Mouse (Mus musculus): ENCODE data around the gene Slc25a39. TPM values are rescaled to one million over a fixed set of nuclear protein-coding genes. Genes with fewer than 3 reads are reported as not detected.

Slc25a39 gene
- polyA plus RNA-seq, 1 experiment from 2014 or later = 214 TPM

DNA sequence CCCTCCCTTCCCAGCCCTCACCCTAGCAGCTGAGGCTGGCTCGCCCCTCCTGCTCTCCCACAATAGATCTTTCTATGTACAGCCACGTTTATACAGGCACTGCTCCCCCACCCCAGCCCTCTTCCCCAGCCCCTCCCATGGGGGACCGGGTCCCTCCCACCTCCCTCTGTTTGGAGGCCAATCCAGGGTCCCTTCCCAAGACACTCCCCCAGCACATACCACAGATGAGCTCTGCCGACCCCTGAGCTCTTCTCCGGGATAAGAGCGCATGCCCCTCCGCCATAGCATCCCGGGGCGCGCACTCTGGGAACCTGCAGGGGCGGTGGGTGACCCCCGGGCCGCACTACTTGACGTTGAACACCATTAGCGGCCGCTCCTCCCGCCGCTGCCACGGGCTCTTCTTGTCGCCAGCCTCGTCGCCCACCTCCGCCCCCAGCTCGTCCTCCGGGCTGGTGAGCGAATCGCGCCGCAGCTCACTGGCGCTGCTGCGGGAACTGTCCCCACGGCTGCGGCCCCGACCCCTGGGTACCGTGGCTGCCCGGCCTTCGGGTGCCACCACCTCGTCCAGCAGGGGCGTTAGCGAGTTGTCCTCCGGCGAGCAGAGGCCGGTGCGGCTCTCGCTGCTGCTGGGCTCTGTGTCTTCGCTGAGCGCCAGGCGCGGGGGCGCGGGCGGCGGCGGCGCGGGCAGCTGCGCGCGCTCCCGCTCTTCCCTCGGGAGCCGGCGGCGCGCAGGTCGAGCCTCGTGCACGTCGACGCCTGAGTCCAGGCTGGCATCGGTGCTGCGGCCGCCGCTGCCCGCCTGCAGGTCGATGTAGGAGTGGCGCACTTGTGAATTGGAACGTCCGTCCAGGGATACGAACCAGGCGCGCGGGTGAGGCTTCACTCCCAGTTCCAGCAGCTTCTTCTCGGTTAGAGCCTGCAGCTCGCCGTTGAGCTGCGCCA is 29.6 kb upstream of the Slc25a39 start:
- 25% methylated on average over 68 of the region's 87 CpGs for WGBS
- DNase-seq (ENCODE audit: low spot score) (peak; percentile 81), ATAC-seq (peak; percentile 66)
- Histone ChIP-seq H3K9me3 (ENCODE audit: low read length) (no peaks in the 10 kb centered on the region), H3K27ac (ENCODE audit: low read length) (no peak overlapping the region), H3K4me3 (ENCODE audit: low read depth, low read length) (peak overlapping the region; percentile 51), H3K27me3 (replicated peaks; ENCODE audit: insufficient read depth, low read length) (no peaks in the 10 kb centered on the region), H3K9ac (replicated peaks; ENCODE audit: low read depth) (peak overlapping the region; percentile 6), H3K4me2 (replicated peaks; ENCODE audit: low read depth, low read length) (peak overlapping the region; percentile 98), H3K4me1 (ENCODE audit: insufficient read depth, low read depth, low read length) (0 out of 2 replicates have a peak, but pooled peaks cover 3% of the 10 kb centered on the region), H3K36me3 (ENCODE audit: insufficient read depth, low read length) (peaks cover 19% of the 10 kb centered on the region)
- TF ChIP-seq CTCF (IDR thresholded peaks at IDR 0.05) (peak; percentile 68), EP300 (IDR thresholded peaks at IDR 0.05) (no peak)

DNA sequence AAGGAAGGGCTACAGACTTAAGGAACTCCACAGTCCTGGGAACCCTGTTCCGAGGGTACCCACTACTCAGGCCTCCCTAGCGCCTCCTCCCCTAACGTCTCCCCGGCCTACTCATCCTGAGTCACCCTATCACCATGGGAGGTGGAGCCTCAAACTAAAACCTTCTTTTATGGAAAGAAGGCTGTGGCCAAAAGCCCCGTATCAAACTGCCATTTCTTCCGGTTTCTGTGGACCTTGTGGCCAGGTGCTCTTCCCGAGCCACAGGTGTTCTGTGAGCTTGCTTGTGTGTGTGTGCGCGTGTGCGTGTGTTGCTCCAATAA is 28.7 kb upstream of the Slc25a39 start:
- TF ChIP-seq CTCF (IDR thresholded peaks at IDR 0.05) (no peak), EP300 (IDR thresholded peaks at IDR 0.05) (no peak)
- no peak overlapping the region for H3K9ac ChIP-seq (replicated peaks; ENCODE audit: low read depth)
- no peak for DNase-seq (ENCODE audit: low spot score)
- H3K4me3 ChIP-seq (ENCODE audit: low read depth, low read length) = no peak overlapping the region
- peaks cover 19% of the 10 kb centered on the region for H3K36me3 ChIP-seq (ENCODE audit: insufficient read depth, low read length)
- H3K27ac ChIP-seq (ENCODE audit: low read length) = no peak overlapping the region
- peaks cover 9% of the 10 kb centered on the region; the same call in 1 of the 2 replicates for H3K4me1 ChIP-seq (ENCODE audit: insufficient read depth, low read depth, low read length)
- no peak for ATAC-seq
- H3K4me2 ChIP-seq (replicated peaks; ENCODE audit: low read depth, low read length) = no peak overlapping the region
- no peaks in the 10 kb centered on the region for H3K9me3 ChIP-seq (ENCODE audit: low read length)
- no peaks in the 10 kb centered on the region for H3K27me3 ChIP-seq (replicated peaks; ENCODE audit: insufficient read depth, low read length)
- WGBS = 83% methylated on average over 10 of the region's 10 CpGs

DNA sequence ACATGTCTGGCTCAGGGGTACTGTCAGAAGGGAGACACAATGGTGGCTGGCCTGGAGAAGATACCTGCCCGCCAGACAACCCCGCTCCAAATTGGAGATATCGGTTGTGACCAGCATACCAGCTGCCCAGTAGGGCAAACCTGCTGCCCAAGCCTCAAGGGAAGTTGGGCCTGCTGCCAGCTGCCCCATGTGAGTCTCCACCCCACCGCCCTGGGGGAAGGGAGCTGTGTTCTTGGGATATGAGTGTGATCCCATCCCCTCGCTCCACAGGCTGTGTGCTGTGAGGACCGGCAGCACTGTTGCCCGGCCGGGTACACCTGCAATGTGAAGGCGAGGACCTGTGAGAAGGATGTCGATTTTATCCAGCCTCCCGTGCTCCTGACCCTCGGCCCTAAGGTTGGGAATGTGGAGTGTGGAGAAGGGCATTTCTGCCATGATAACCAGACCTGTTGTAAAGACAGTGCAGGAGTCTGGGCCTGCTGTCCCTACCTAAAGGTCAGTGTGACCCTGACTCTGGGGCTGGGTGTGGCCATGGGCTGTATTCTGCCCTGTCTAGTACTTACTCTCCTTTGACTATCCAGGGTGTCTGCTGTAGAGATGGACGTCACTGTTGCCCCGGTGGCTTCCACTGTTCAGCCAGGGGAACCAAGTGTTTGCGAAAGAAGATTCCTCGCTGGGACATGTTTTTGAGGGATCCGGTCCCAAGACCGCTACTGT is 28.2 kb upstream of the Slc25a39 start:
- TF ChIP-seq EP300 (IDR thresholded peaks at IDR 0.05) (no peak), CTCF (IDR thresholded peaks at IDR 0.05) (no peak)
- Histone ChIP-seq H3K4me1 (ENCODE audit: insufficient read depth, low read depth, low read length) (peaks cover 12% of the 10 kb centered on the region; the same call in 1 of the 2 replicates), H3K9me3 (ENCODE audit: low read length) (no peaks in the 10 kb centered on the region), H3K27me3 (replicated peaks; ENCODE audit: insufficient read depth, low read length) (no peaks in the 10 kb centered on the region), H3K4me2 (replicated peaks; ENCODE audit: low read depth, low read length) (no peak overlapping the region), H3K4me3 (ENCODE audit: low read depth, low read length) (no peak overlapping the region), H3K9ac (replicated peaks; ENCODE audit: low read depth) (no peak overlapping the region), H3K36me3 (ENCODE audit: insufficient read depth, low read length) (peaks cover 15% of the 10 kb centered on the region; the same call in 1 of the 2 replicates), H3K27ac (ENCODE audit: low read length) (no peak overlapping the region)
- WGBS = 88% methylated on average over 16 of the region's 18 CpGs
- no peak for ATAC-seq
- DNase-seq (ENCODE audit: low spot score) = no peak

DNA sequence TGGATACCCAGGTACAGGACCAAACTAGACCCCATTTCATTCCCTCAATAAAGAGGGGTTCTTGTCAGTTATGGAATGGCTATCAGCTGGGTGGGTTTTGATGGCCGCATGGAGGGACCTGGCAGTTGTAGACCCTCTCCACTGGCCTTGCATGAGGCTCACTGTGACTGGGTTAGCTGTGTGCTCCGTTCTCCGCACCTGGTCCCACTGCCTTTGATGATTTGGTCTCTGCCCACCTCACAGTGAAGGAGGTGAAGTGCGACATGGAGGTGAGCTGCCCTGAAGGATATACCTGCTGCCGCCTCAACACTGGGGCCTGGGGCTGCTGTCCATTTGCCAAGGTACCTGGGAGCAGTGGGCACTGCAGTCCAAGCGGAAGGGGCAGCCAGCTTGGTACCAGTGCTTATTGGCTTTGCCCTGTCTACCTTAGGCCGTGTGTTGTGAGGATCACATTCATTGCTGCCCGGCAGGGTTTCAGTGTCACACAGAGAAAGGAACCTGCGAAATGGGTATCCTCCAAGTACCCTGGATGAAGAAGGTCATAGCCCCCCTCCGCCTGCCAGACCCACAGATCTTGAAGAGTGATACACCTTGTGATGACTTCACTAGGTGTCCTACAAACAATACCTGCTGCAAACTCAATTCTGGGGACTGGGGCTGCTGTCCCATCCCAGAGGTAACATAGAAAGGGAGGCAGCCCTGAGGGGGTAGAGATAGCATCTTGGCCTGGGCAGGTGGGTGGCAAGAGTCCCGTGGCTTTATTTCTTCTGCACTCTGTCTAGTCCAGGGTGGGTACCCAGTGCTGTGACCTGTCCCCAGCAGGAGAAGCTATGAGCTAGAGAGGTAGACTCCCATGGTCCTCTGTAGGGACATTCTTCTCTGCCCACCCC is 27.3 kb upstream of the Slc25a39 start:
- no peak for TF ChIP-seq EP300 (IDR thresholded peaks at IDR 0.05)
- no peak for TF ChIP-seq CTCF (IDR thresholded peaks at IDR 0.05)
- H3K27ac ChIP-seq (ENCODE audit: low read length) = no peak overlapping the region
- no peak for ATAC-seq
- H3K4me1 ChIP-seq (ENCODE audit: insufficient read depth, low read depth, low read length) = peaks cover 12% of the 10 kb centered on the region; the same call in 1 of the 2 replicates
- 95% methylated on average over 11 of the region's 11 CpGs for WGBS
- H3K36me3 ChIP-seq (ENCODE audit: insufficient read depth, low read length) = peaks cover 15% of the 10 kb centered on the region; the same call in 1 of the 2 replicates
- DNase-seq (ENCODE audit: low spot score) = no peak
- no peaks in the 10 kb centered on the region for H3K27me3 ChIP-seq (replicated peaks; ENCODE audit: insufficient read depth, low read length)
- no peak overlapping the region for H3K4me3 ChIP-seq (ENCODE audit: low read depth, low read length)
- no peak overlapping the region for H3K9ac ChIP-seq (replicated peaks; ENCODE audit: low read depth)
- H3K4me2 ChIP-seq (replicated peaks; ENCODE audit: low read depth, low read length) = no peak overlapping the region
- no peaks in the 10 kb centered on the region for H3K9me3 ChIP-seq (ENCODE audit: low read length)

DNA sequence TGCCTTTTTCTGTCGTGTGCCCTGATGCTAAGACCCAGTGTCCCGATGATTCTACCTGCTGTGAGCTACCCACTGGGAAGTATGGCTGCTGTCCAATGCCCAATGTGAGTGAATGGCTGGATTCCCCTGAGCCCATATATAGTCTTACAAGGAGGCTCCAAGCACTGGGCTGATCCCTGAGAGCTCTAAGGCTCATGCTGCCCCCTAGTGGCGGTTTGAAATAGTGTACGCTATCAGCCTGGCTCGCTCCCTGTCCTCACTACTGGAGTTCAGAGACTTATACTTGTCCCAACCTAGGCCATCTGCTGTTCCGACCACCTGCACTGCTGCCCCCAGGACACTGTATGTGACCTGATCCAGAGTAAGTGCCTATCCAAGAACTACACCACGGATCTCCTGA is 26.7 kb upstream of the Slc25a39 start:
- Histone ChIP-seq H3K27me3 (replicated peaks; ENCODE audit: insufficient read depth, low read length) (no peaks in the 10 kb centered on the region), H3K36me3 (ENCODE audit: insufficient read depth, low read length) (peaks cover 15% of the 10 kb centered on the region; the same call in 1 of the 2 replicates), H3K9ac (replicated peaks; ENCODE audit: low read depth) (no peak overlapping the region), H3K4me2 (replicated peaks; ENCODE audit: low read depth, low read length) (no peak overlapping the region), H3K27ac (ENCODE audit: low read length) (no peak overlapping the region), H3K4me1 (ENCODE audit: insufficient read depth, low read depth, low read length) (peaks cover 12% of the 10 kb centered on the region; the same call in 1 of the 2 replicates), H3K9me3 (ENCODE audit: low read length) (no peaks in the 10 kb centered on the region), H3K4me3 (ENCODE audit: low read depth, low read length) (no peak overlapping the region)
- TF ChIP-seq CTCF (IDR thresholded peaks at IDR 0.05) (peak; percentile 94), EP300 (IDR thresholded peaks at IDR 0.05) (no peak)
- ATAC-seq (peak; percentile 39), DNase-seq (ENCODE audit: low spot score) (peak; percentile 93)
- WGBS = 11% methylated on average over 7 of the region's 7 CpGs
